Mouse (Mus musculus) forebrain, embryonic 12.5 days (tissue): ENCODE results near the gene Cyb561d2. TPM values are rescaled to one million over a fixed set of nuclear protein-coding genes. Genes with fewer than 3 reads are reported as not detected.

ENCODE experiments used
- ATAC-seq: fragments of 200-750 bp; cut with Nextera tagmentation; 2 replicates; pipeline ENCODE4 v1.8.0; 2017; ENCODE audit warnings: moderate TSS enrichment; ENCODE audit not compliant: low FRiP score
- H3K27ac ChIP-seq: fragments of 300-500 bp; sonication (generic); 2 replicates; pipeline ENCODE4 v1.5.1; 2016; ENCODE audit warnings: mild to moderate bottlenecking
- H3K27me3 ChIP-seq: fragments of 300-500 bp; sonication (generic); 2 replicates; pipeline ENCODE4 v1.6.1; 2016; ENCODE audit warnings: mild to moderate bottlenecking
- H3K36me3 ChIP-seq: fragments of 300-500 bp; sonication (generic); replicated peaks from 2 replicates; pipeline ENCODE4 v1.6.1; 2016; ENCODE audit warnings: mild to moderate bottlenecking
- H3K4me1 ChIP-seq: fragments of 300-500 bp; sonication (generic); 2 replicates; pipeline ENCODE4 v1.6.1; 2016
- H3K4me2 ChIP-seq: fragments of 300-500 bp; sonication (generic); 2 replicates; pipeline ENCODE4 v1.6.1; 2016; ENCODE audit warnings: mild to moderate bottlenecking, moderate library complexity
- H3K4me3 ChIP-seq: fragments of 300-500 bp; sonication (generic); replicated peaks from 2 replicates; pipeline ENCODE4 v1.5.1; 2016; ENCODE audit warnings: mild to moderate bottlenecking
- H3K9ac ChIP-seq: fragments of 300-500 bp; sonication (generic); 2 replicates; pipeline ENCODE4 v1.6.1; 2016; ENCODE audit warnings: mild to moderate bottlenecking
- H3K9me3 ChIP-seq: fragments of 300-500 bp; sonication (generic); 2 replicates; pipeline ENCODE4 v1.6.1; 2016
- WGBS: fragments of 180-500 bp; shearing (Covaris S2); methylation state at CpG from one replicate; pipeline ENCODE4 v1.1.7; 2016; 5-methylcytosine and 5-hydroxymethylcytosine counted together
- polyA plus RNA-seq: library from polyadenylated mRNA; unstranded; fragments of >200 nt; fragmentation: Nextera tagmentation; extraction: Ambion mirVana; gene quantifications from 2 replicates; pipeline ENCODE4 v1.2.1, GENCODE M21; 2016

The Cyb561d2 gene
- polyA plus RNA-seq, 1 experiment from 2014 or later: 18.9 TPM

DNA sequence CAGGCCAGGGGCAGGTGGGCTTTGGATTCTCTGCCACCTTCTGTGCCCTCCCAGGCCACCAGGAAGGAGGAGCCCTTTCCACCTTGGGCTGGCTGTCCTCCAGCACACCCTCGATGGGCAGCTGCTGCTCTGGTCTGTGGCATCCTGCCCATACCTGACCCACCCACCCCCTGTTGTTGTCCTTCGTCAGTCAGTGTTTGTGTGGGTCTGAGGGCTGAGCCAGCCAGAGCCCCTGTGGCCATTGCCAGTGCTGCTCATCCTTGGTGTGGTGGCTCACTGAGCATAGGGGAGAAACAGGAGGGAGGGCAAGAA lies 19.6 kb downstream of the Cyb561d2 start:
- peak overlapping the region; percentile 44; the same call in 1 of the 2 replicates for H3K4me2 ChIP-seq
- 39% methylated on average over 2 of the region's 2 CpGs for WGBS
- H3K4me3 ChIP-seq: no peak overlapping the region
- peaks cover 37% of the 10 kb centered on the region for H3K27me3 ChIP-seq
- peak overlapping the region; percentile 12 for H3K9ac ChIP-seq
- no peak overlapping the region for H3K27ac ChIP-seq
- H3K9me3 ChIP-seq: no peaks in the 10 kb centered on the region
- H3K36me3 ChIP-seq: no peaks in the 10 kb centered on the region
- ATAC-seq: peak; percentile 1; the same call in 1 of the 2 replicates
- peaks cover 41% of the 10 kb centered on the region for H3K4me1 ChIP-seq

DNA sequence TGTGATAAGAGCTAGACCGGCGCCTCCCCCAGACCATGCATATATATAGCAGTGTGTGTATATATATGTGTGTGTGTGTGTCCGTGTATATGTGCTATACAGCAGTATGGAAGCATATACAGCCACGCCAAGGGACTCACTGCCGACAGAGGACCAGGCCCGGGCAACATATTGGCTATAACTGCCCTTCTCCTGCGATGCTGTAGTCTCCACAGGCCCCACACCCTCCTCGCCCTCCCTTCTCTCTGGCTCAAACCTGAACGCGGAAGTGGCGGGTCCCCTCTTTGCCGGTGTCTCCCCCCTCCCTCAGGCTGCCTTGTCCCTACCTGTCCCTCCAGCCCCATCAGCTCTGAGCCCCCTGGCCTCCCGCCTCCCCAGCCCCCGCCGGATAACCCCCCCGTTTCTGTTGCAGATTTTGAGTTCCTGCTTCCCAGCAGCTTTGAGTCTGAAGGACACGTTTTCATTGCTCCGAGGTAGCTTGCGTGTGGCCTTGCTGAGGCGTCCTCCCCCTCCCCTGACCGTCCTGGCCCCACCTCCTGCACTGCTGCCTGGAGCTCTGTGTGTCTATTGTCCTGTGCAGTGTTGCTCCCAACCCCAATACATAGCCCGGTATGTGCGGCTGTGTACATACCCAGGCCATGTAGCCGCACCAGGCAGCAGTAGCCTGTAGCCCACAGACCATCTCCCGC lies 20.1 kb downstream of the Cyb561d2 start:
- WGBS: 20% methylated on average over 24 of the region's 25 CpGs
- Histone ChIP-seq H3K27me3 (peaks cover 32% of the 10 kb centered on the region), H3K4me2 (peak overlapping the region; percentile 44), H3K9ac (peak overlapping the region; percentile 12), H3K9me3 (no peaks in the 10 kb centered on the region), H3K4me3 (0 out of 2 replicates have a peak overlapping the region, but pooled peaks have one; percentile 4), H3K4me1 (peaks cover 36% of the 10 kb centered on the region), H3K36me3 (no peaks in the 10 kb centered on the region), H3K27ac (no peak overlapping the region)
- ATAC-seq: peak; percentile 45; the same call in 1 of the 2 replicates

DNA sequence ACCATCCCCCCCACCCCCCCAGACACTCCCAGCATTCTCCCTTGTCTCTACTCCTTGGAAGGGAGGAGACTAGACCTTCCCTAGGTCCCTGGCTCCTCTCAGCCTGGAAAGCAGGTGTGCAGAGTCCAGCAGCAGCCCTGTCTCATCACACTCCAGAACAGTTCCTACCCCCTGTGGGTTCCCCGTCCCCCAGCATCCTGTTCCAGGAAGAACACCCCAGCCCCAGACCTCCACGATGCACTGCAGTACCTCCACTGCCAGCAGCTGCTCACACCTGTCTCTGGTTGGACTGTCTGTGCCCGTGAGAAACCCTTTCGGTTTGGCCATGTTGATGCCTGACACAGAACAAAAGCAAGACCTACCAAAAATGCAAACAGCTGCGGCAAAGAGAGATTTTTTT lies 20.8 kb downstream of the Cyb561d2 start:
- Histone ChIP-seq H3K4me1 (peaks cover 29% of the 10 kb centered on the region), H3K27ac (no peak overlapping the region), H3K9me3 (no peaks in the 10 kb centered on the region), H3K4me3 (no peak overlapping the region), H3K36me3 (no peaks in the 10 kb centered on the region), H3K4me2 (no peak overlapping the region), H3K27me3 (peaks cover 26% of the 10 kb centered on the region), H3K9ac (no peak overlapping the region)
- no peak for ATAC-seq
- 68% methylated on average over 5 of the region's 5 CpGs for WGBS

DNA sequence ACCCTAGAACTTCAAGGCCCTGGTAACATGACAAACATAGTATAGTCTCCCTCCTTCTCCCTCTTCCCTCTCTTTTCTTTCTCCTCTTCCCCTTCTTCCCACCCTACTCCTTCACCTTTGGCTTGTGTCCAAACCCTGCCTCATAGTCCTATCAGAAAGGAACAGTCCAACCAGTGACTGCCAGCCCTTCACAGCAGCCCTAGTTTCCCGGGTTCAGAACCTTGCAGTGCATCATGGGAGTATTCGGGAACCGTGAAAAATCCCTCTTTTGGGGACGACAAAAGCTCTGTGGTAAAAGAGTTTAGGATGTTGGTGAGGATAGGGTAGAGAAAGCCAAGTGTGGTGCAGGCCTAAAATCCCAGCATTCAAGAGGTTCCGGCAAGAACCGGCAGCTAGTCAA lies 21.7 kb downstream of the Cyb561d2 start:
- H3K36me3 ChIP-seq: no peaks in the 10 kb centered on the region
- H3K27me3 ChIP-seq: peaks cover 17% of the 10 kb centered on the region
- no peak overlapping the region; the same call in 1 of the 2 replicates for H3K9ac ChIP-seq
- H3K27ac ChIP-seq: no peak overlapping the region
- peaks cover 27% of the 10 kb centered on the region for H3K4me1 ChIP-seq
- H3K9me3 ChIP-seq: no peaks in the 10 kb centered on the region
- WGBS: 54% methylated on average over 6 of the region's 6 CpGs
- no peak for ATAC-seq
- H3K4me3 ChIP-seq: no peak overlapping the region
- no peak overlapping the region for H3K4me2 ChIP-seq

DNA sequence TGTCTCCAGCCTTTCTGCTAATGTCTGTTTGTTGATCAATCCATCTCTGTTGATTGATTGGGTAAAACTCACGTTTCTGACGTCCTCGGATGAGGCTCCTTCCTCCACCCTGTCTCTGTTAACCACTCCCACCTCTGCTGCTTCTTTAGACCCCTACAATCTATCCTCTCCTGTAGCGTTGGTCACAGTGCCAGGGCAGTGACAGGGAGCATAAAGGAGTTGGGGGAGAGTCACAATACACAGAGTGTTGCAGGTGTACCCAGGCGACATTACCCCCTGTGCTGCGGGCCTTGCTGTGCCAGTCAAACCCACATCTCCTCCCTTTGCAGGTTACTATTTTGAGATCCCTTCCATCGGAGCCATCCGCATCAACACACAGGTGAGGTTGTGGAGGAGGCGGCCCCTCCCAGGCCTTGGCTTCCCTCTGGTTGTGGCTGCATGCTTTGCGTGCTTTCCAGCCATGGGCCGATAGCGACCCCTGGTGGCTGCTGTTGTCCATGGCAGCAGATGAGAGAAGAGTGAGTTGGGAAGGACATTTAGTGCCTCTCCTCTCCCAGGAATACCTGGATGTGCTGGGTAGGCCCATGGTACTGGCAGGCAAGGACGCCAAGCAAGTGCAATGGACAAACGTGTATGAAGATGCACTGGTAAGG lies 27.6 kb downstream of the Cyb561d2 start:
- H3K36me3 ChIP-seq: no peaks in the 10 kb centered on the region
- WGBS: 25% methylated on average over 14 of the region's 14 CpGs
- H3K9me3 ChIP-seq: no peaks in the 10 kb centered on the region
- H3K27ac ChIP-seq: no peak overlapping the region
- H3K9ac ChIP-seq: no peak overlapping the region
- H3K4me2 ChIP-seq: no peak overlapping the region
- ATAC-seq: peak; percentile 37
- H3K4me1 ChIP-seq: peaks cover 38% of the 10 kb centered on the region
- no peaks in the 10 kb centered on the region for H3K27me3 ChIP-seq
- H3K4me3 ChIP-seq: no peak overlapping the region

DNA sequence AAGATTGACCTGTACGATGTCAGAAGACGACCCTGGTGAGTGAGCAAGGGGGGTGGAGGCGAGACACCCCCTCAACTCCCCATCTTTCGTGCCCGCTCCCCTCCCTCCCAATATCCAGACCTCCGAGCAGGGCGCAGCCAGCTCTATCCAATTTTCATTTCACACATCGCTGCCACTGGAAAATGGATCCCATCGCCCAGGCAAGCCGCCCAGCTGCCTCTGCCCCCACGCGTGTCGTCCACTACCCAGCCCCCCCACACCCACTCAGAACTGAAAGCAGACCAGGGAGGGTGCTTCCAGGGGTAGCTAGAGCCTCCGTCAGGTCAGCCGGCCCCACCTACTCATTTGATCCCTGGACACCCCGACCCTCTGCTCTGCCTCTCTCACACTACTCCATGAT lies 29.7 kb downstream of the Cyb561d2 start:
- Histone ChIP-seq H3K4me1 (peaks cover 58% of the 10 kb centered on the region), H3K9ac (no peak overlapping the region), H3K27me3 (0 out of 2 replicates have a peak, but pooled peaks cover 3% of the 10 kb centered on the region), H3K36me3 (no peaks in the 10 kb centered on the region), H3K4me2 (no peak overlapping the region), H3K27ac (peak overlapping the region; percentile 71; the same call in 1 of the 2 replicates), H3K4me3 (no peak overlapping the region), H3K9me3 (no peaks in the 10 kb centered on the region)
- ATAC-seq: 0 out of 2 replicates have a peak, but pooled peaks have one; percentile 1
- 51% methylated on average over 15 of the region's 16 CpGs for WGBS

DNA sequence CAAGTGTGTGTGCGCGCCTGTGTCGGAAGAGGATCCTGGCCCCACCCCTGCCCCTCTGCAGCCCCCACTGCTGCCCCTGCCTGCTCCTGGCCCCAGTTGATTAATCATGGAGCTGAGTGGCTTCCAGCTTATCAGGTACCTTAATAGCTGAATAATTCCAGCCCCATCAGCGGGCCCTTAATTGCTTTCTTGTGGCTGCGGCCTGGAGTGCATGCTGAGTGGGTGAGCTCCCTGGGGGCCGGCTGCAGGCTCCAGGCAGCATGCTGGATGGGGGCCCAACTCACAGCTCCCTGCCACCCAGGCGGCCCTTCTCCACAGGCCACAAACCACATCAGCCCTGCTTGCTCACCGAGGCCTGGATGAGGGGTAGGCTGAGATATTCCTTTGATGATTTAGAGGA lies 30.6 kb downstream of the Cyb561d2 start:
- WGBS: 40% methylated on average over 8 of the region's 8 CpGs
- H3K9ac ChIP-seq: no peak overlapping the region
- H3K27ac ChIP-seq: peak overlapping the region; percentile 71
- H3K4me2 ChIP-seq: no peak overlapping the region
- H3K4me1 ChIP-seq: peaks cover 66% of the 10 kb centered on the region
- ATAC-seq: no peak
- no peak overlapping the region for H3K4me3 ChIP-seq
- H3K27me3 ChIP-seq: 0 out of 2 replicates have a peak, but pooled peaks cover 3% of the 10 kb centered on the region
- H3K9me3 ChIP-seq: no peaks in the 10 kb centered on the region
- H3K36me3 ChIP-seq: no peaks in the 10 kb centered on the region

DNA sequence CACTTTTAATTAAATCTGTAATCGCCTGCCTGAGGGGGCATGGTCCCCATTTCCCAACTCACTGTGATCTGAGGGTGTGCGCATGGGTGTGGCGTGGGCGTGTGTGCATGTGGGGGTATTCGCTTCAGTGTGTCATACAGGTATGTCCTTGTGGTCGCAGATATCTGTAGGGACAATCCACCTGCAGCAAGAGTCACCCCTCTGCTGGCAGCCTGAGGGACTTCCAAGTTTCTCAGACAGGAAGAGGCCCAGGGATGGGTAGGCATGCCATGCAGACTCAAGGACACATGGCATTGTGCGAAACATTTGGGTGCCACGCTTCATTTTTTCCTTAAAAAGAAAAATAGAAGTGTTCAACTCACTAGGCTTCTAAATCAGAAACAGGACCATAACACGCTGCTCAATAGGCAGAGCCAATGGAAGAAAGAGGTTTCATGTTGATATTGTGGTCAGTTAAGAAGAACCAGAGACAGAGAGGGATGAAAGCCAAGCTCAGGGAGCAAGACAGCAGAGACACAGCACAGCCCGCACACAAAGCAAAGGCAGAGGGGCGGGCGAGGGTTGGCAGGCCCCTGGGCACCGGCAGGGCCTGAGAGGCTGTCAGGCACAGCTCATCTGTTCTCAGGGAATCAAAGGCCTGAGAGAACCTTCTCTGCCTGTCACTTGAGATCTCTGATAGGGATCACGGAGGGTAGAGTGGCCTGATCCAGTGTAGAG lies 31.5 kb downstream of the Cyb561d2 start:
- peak overlapping the region; percentile 71 for H3K27ac ChIP-seq
- WGBS: 91% methylated on average over 14 of the region's 14 CpGs
- 0 out of 2 replicates have a peak, but pooled peaks cover 3% of the 10 kb centered on the region for H3K27me3 ChIP-seq
- no peak overlapping the region for H3K9ac ChIP-seq
- no peak for ATAC-seq
- no peak overlapping the region for H3K4me2 ChIP-seq
- H3K9me3 ChIP-seq: no peaks in the 10 kb centered on the region
- no peaks in the 10 kb centered on the region for H3K36me3 ChIP-seq
- peaks cover 70% of the 10 kb centered on the region for H3K4me1 ChIP-seq
- H3K4me3 ChIP-seq: no peak overlapping the region

DNA sequence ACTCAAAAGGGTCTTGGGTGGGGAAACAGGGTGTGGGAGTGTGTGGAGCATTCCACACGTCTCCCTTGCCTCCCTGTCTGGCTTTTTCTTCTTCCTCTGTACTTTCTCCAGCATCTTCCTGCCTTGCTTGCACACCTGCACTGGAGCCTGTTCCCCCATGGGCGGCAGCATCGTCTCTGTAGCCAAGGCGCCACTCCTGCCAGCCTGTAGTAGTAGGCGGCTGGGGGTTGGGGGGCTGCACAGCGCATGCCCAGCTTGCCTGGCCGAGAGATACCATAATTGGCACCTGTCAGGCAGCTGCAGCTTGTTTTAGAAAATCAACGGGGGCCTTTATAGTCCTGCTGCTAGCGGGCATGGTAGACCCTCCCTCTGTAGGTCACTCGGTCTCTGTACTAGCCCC lies 33.7 kb downstream of the Cyb561d2 start:
- H3K9me3 ChIP-seq: no peaks in the 10 kb centered on the region
- no peak overlapping the region for H3K4me2 ChIP-seq
- peaks cover 85% of the 10 kb centered on the region for H3K4me1 ChIP-seq
- H3K4me3 ChIP-seq: no peak overlapping the region
- H3K9ac ChIP-seq: no peak overlapping the region
- no peaks in the 10 kb centered on the region for H3K36me3 ChIP-seq
- ATAC-seq: peak; percentile 24
- peak overlapping the region; percentile 58 for H3K27ac ChIP-seq
- 47% methylated on average over 10 of the region's 10 CpGs for WGBS
- H3K27me3 ChIP-seq: 0 out of 2 replicates have a peak, but pooled peaks cover 3% of the 10 kb centered on the region

DNA sequence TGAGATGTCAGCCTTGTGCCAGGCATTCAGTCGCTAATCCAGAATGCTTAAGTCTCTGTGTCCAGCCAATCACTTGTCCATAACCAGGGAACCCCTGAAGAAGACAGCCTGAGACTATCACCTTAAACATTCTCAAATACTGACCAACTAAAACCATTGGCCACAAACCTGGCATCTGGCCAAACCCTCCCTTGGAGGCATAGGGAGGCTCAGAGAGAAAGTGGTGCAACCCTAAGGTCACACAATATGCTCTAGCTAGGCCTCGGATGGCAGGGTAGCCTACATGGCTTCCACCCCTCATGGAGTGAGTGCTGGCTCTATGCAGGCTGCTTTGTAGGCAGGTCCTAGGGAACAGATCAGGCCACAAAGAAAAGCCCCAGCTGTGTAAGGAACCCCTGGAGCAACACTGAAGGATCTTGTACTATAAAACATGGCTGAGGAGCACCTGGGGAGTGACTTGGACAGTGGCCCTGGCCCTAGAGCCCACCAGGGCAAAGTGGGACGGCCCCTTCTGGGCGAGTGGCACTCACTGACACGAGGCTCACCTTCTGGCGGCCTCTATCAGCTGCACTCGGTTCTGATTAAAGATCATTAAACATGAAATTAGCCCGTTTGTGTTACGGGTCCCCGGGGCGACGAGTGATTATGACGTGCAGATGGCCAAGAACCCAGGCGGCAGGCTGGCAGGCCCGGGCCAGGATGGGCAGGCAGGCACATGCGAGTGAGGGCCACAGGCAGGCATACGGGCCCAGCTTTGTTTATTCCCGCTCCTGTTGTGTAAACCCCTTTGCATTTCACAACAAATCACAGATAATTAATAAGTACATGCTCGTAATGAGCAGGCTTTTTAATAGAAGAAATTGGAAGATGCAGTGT lies 37.1 kb downstream of the Cyb561d2 start:
- ATAC-seq: no peak
- peak overlapping the region; percentile 71 for H3K27ac ChIP-seq

DNA sequence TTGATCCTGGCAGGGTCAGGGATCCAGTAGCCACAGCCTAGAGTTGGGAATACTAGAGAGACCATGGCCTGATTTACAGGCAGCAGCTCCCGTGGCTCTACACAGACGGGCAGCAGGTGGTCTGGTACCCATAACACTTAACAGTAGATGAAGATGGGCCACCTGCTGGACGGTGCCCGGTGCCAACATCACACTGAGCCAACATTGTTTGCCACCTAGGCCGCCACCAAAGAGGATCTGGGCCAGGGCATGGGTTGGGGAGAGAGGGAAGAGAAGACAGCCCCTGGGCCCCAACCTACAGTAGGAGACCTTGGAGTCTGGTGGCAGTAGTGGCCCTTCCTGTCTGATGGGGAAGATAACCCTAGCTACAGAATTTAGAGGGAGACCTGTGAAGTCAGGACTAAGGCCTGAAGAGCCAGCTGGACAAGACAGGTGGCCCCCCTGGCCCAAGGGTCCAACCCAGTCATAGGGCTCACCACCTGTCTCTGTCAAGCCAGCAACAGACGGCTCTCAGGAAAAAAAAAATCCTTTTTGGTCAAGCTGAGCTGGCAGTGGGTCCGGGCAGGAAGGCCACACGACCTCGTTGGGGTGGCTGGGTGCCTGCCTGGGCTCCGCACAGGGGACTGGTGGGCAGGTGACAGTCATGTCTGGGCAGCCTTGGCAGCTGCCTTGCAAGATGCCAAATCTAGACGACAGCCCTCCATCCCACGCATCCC lies 39.7 kb downstream of the Cyb561d2 start:
- ATAC-seq: no peak
- Histone ChIP-seq H3K4me3 (no peak overlapping the region), H3K9me3 (no peaks in the 10 kb centered on the region), H3K27me3 (0 out of 2 replicates have a peak, but pooled peaks cover 6% of the 10 kb centered on the region), H3K9ac (no peak overlapping the region), H3K27ac (0 out of 2 replicates have a peak overlapping the region, but pooled peaks have one; percentile 0), H3K4me1 (peaks cover 31% of the 10 kb centered on the region), H3K4me2 (no peak overlapping the region), H3K36me3 (peaks cover 3% of the 10 kb centered on the region; the same call in 1 of the 2 replicates)
- 88% methylated on average over 12 of the region's 12 CpGs for WGBS

More for the DNA sequence above, 37.1 kb downstream of the Cyb561d2 start:
- Histone ChIP-seq H3K4me1 (peaks cover 56% of the 10 kb centered on the region), H3K9me3 (no peaks in the 10 kb centered on the region), H3K9ac (no peak overlapping the region), H3K4me2 (no peak overlapping the region), H3K36me3 (no peaks in the 10 kb centered on the region), H3K27me3 (0 out of 2 replicates have a peak, but pooled peaks cover 3% of the 10 kb centered on the region), H3K4me3 (no peak overlapping the region)
- 64% methylated on average over 19 of the region's 19 CpGs for WGBS
